Mouse (Mus musculus): ENCODE measurements at regions not wholly inside any gene's neighbourhood (a gene's known extent, or its start where the extent isn't known, plus 50 kb on each side); places are given as distances from the start of the nearest gene placed in this dataset.

- Histone ChIP-seq H3K4me1 (replicated peaks; ENCODE audit: control insufficient read depth, insufficient read depth, low read length) (no peaks in the 10 kb centered on the region), H3K27me3 (replicated peaks; ENCODE audit: control insufficient read depth, insufficient read depth, low read length) (no peaks in the 10 kb centered on the region), H3K36me3 (ENCODE audit: control insufficient read depth, insufficient read depth) (no peaks in the 10 kb centered on the region), H3K27ac (ENCODE audit: low read depth, low read length) (no peak overlapping the region), H3K9me3 (ENCODE audit: control insufficient read depth) (no peaks in the 10 kb centered on the region), H3K4me2 (replicated peaks; ENCODE audit: low read depth) (no peak overlapping the region), H3K9ac (ENCODE audit: low read depth, low read length) (no peak overlapping the region), H3K4me3 (ENCODE audit: low read depth, low read length) (no peak overlapping the region)
- no peak for TF ChIP-seq CTCF (IDR thresholded peaks at IDR 0.05; ENCODE audit: low read depth)
- WGBS = 62% methylated on average over 3 of the region's 3 CpGs
- no peak for ATAC-seq
Measured at GRCm38 (mm10) chr14:24960875-24961274, 473.9 kb downstream of the Rps24 start.

- no peaks in the 10 kb centered on the region for H3K27me3 ChIP-seq (replicated peaks; ENCODE audit: control insufficient read depth, insufficient read depth, low read length)
- no peak overlapping the region for H3K27ac ChIP-seq (ENCODE audit: low read depth, low read length)
- H3K4me2 ChIP-seq (replicated peaks; ENCODE audit: low read depth) = no peak overlapping the region
- TF ChIP-seq CTCF (IDR thresholded peaks at IDR 0.05; ENCODE audit: low read depth) = no peak
- no peaks in the 10 kb centered on the region for H3K9me3 ChIP-seq (ENCODE audit: control insufficient read depth)
- H3K4me1 ChIP-seq (replicated peaks; ENCODE audit: control insufficient read depth, insufficient read depth, low read length) = no peaks in the 10 kb centered on the region
- H3K36me3 ChIP-seq (ENCODE audit: control insufficient read depth, insufficient read depth) = no peaks in the 10 kb centered on the region
- 76% methylated on average over 3 of the region's 3 CpGs for WGBS
- H3K9ac ChIP-seq (ENCODE audit: low read depth, low read length) = no peak overlapping the region
- no peak overlapping the region for H3K4me3 ChIP-seq (ENCODE audit: low read depth, low read length)
- ATAC-seq = no peak
Measured at GRCm38 (mm10) chr14:24961721-24962120, 474.8 kb downstream of the Rps24 start.

- TF ChIP-seq CTCF (IDR thresholded peaks at IDR 0.05; ENCODE audit: low read depth) = no peak
- no peak for ATAC-seq
- Histone ChIP-seq H3K27ac (ENCODE audit: low read depth, low read length) (no peak overlapping the region), H3K4me3 (ENCODE audit: low read depth, low read length) (no peak overlapping the region), H3K36me3 (ENCODE audit: control insufficient read depth, insufficient read depth) (no peaks in the 10 kb centered on the region), H3K27me3 (replicated peaks; ENCODE audit: control insufficient read depth, insufficient read depth, low read length) (no peaks in the 10 kb centered on the region), H3K4me1 (replicated peaks; ENCODE audit: control insufficient read depth, insufficient read depth, low read length) (no peaks in the 10 kb centered on the region), H3K9ac (ENCODE audit: low read depth, low read length) (no peak overlapping the region), H3K9me3 (ENCODE audit: control insufficient read depth) (no peaks in the 10 kb centered on the region), H3K4me2 (replicated peaks; ENCODE audit: low read depth) (no peak overlapping the region)
- WGBS = 78% methylated on average over 2 of the region's 2 CpGs
Measured at GRCm38 (mm10) chr14:24969584-24969983, 482.7 kb downstream of the Rps24 start.

- Histone ChIP-seq H3K9ac (ENCODE audit: low read depth, low read length) (no peak overlapping the region), H3K4me1 (replicated peaks; ENCODE audit: control insufficient read depth, insufficient read depth, low read length) (no peaks in the 10 kb centered on the region), H3K27ac (ENCODE audit: low read depth, low read length) (no peak overlapping the region), H3K4me2 (replicated peaks; ENCODE audit: low read depth) (no peak overlapping the region), H3K4me3 (ENCODE audit: low read depth, low read length) (no peak overlapping the region), H3K9me3 (ENCODE audit: control insufficient read depth) (no peaks in the 10 kb centered on the region), H3K27me3 (replicated peaks; ENCODE audit: control insufficient read depth, insufficient read depth, low read length) (no peaks in the 10 kb centered on the region), H3K36me3 (ENCODE audit: control insufficient read depth, insufficient read depth) (no peaks in the 10 kb centered on the region)
- TF ChIP-seq CTCF (IDR thresholded peaks at IDR 0.05; ENCODE audit: low read depth) = no peak
- WGBS = 91% methylated on average over 7 of the region's 7 CpGs
- ATAC-seq = no peak
Measured at GRCm38 (mm10) chr14:24972357-24972756, 485.4 kb downstream of the Rps24 start.

- TF ChIP-seq CTCF (IDR thresholded peaks at IDR 0.05; ENCODE audit: low read depth) = no peak
- Histone ChIP-seq H3K27me3 (replicated peaks; ENCODE audit: control insufficient read depth, insufficient read depth, low read length) (no peaks in the 10 kb centered on the region), H3K9me3 (ENCODE audit: control insufficient read depth) (no peaks in the 10 kb centered on the region), H3K27ac (ENCODE audit: low read depth, low read length) (no peak overlapping the region), H3K4me2 (replicated peaks; ENCODE audit: low read depth) (no peak overlapping the region), H3K9ac (ENCODE audit: low read depth, low read length) (no peak overlapping the region), H3K4me3 (ENCODE audit: low read depth, low read length) (no peak overlapping the region), H3K36me3 (ENCODE audit: control insufficient read depth, insufficient read depth) (no peaks in the 10 kb centered on the region), H3K4me1 (replicated peaks; ENCODE audit: control insufficient read depth, insufficient read depth, low read length) (no peaks in the 10 kb centered on the region)
- WGBS = 84% methylated on average over 4 of the region's 4 CpGs
- no peak for ATAC-seq
Measured at GRCm38 (mm10) chr14:24973039-24973438, 485.9 kb upstream of the Zmiz1 start.

GRCm38 (mm10) chr14:24973591-24973990 is 485.4 kb upstream of the Zmiz1 start:
- ATAC-seq = no peak
- no peaks in the 10 kb centered on the region for H3K27me3 ChIP-seq (replicated peaks; ENCODE audit: control insufficient read depth, insufficient read depth, low read length)
- no peaks in the 10 kb centered on the region for H3K36me3 ChIP-seq (ENCODE audit: control insufficient read depth, insufficient read depth)
- no peak overlapping the region for H3K27ac ChIP-seq (ENCODE audit: low read depth, low read length)
- no peaks in the 10 kb centered on the region for H3K4me1 ChIP-seq (replicated peaks; ENCODE audit: control insufficient read depth, insufficient read depth, low read length)
- WGBS = 46% methylated on average over 4 of the region's 4 CpGs
- no peak overlapping the region for H3K4me3 ChIP-seq (ENCODE audit: low read depth, low read length)
- no peak overlapping the region for H3K9ac ChIP-seq (ENCODE audit: low read depth, low read length)
- no peaks in the 10 kb centered on the region for H3K9me3 ChIP-seq (ENCODE audit: control insufficient read depth)
- no peak overlapping the region for H3K4me2 ChIP-seq (replicated peaks; ENCODE audit: low read depth)
- no peak for TF ChIP-seq CTCF (IDR thresholded peaks at IDR 0.05; ENCODE audit: low read depth)

GRCm38 (mm10) chr14:24982489-24982888 is 476.5 kb upstream of the Zmiz1 start:
- Histone ChIP-seq H3K27me3 (replicated peaks; ENCODE audit: control insufficient read depth, insufficient read depth, low read length) (no peaks in the 10 kb centered on the region), H3K9ac (ENCODE audit: low read depth, low read length) (no peak overlapping the region), H3K36me3 (ENCODE audit: control insufficient read depth, insufficient read depth) (no peaks in the 10 kb centered on the region), H3K4me2 (replicated peaks; ENCODE audit: low read depth) (no peak overlapping the region), H3K9me3 (ENCODE audit: control insufficient read depth) (peaks cover 4% of the 10 kb centered on the region; the same call in 1 of the 2 replicates), H3K4me1 (replicated peaks; ENCODE audit: control insufficient read depth, insufficient read depth, low read length) (no peaks in the 10 kb centered on the region), H3K27ac (ENCODE audit: low read depth, low read length) (no peak overlapping the region), H3K4me3 (ENCODE audit: low read depth, low read length) (no peak overlapping the region)
- no peak for ATAC-seq
- WGBS = 84% methylated on average over 8 of the region's 8 CpGs
- TF ChIP-seq CTCF (IDR thresholded peaks at IDR 0.05; ENCODE audit: low read depth) = no peak

Data from intestine, postnatal 0 days (tissue).